Mouse (Mus musculus) gastrocnemius, adult 18-20 months (tissue): ENCODE data around the gene Zfp106. TPM values are rescaled to one million over a fixed set of nuclear protein-coding genes. Genes with fewer than 3 reads are reported as not detected.

Experiments used
- DNase-seq: peaks from one replicate; pipeline ENCODE4 v3.0.0; 2021; ENCODE audit warnings: low spot score
- total RNA-seq, 2 experiments: library from RNA; stranded (reverse); gene quantifications; 2 replicates each; pipeline ENCODE4 v1.2.3; 2021

Zfp106 gene
- total RNA-seq, 2 experiments from 2014 or later, result 690 to 739 TPM

- DNase-seq, result peak; percentile 62
These were observed 85.0 kb downstream of the Zfp106 start for GRCm38 (mm10) chr2:120478600-120478999.

DNA sequence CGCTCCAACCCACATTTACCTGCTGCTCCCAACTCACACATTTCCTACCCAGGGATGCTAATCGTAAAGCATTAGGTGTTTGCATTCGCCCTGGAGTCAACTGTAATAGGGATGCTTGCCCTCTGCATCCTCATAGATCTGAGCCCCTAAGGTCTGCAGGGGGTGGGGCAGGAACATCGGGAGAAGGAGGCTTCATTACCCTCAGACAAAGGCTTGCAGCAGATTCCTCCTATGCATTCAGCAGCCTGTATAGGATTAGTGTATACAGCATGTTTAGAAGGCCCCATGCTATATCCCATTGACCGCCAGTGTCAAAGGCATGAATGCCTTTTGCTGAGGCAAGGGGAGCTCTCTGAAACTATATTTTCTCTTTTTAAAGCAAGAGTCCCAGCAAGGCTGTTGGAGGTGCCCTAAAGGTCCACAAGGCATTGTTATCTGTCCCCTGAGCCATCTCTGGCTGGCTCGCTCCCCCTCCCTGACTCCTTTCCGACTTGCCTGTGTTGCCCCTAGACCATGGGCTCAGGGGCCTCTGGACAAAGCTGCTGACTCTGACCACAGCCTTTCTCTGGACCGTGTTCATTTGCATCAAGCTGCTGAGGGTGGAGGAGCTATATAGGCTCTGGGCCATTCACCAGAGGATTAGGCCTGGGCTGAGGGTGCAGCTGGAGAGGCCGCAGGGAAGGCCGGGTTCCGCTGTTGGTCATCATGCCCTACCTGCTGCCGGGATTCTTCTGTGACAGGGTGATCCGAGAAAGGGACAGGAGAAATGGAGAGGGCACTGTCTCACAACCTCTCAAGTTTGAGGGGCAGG is 87.2 kb downstream of the Zfp106 start:
- no peak for DNase-seq

DNA sequence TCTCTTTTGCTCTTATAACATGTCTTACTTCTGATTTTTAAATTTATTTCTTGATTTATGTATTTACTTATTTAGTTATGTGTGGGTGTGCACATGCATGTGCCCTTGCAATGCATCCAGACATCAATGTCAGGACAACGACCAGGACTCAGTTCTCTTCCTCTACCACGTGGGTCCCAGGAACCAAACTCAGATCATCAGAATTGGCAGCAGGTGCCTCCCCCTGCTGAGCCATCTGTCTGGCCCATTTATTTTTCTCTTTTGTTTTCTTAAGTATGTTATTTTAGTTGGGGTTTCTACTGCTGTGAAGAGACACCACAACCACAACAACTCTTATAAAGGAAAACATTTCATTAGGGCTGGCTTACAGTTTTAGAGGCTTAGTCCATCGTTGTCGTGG is 92.8 kb downstream of the Zfp106 start:
- DNase-seq, result no peak

- no peak for DNase-seq
These were observed 93.9 kb downstream of the Zfp106 start for GRCm38 (mm10) chr2:120469715-120470114.

- DNase-seq, result no peak
These were observed 94.4 kb downstream of the Zfp106 start for GRCm38 (mm10) chr2:120469220-120469619.

- no peak for DNase-seq
These were observed 95.6 kb downstream of the Zfp106 start for GRCm38 (mm10) chr2:120468011-120468410.

- DNase-seq, result no peak
These were observed 98.3 kb downstream of the Zfp106 start for GRCm38 (mm10) chr2:120465397-120465785.

GRCm38 (mm10) chr2:120464732-120465396 is 98.8 kb downstream of the Zfp106 start:
- no peak for DNase-seq

GRCm38 (mm10) chr2:120464091-120464490 is 99.6 kb downstream of the Zfp106 start:
- DNase-seq, result peak; percentile 74

DNA sequence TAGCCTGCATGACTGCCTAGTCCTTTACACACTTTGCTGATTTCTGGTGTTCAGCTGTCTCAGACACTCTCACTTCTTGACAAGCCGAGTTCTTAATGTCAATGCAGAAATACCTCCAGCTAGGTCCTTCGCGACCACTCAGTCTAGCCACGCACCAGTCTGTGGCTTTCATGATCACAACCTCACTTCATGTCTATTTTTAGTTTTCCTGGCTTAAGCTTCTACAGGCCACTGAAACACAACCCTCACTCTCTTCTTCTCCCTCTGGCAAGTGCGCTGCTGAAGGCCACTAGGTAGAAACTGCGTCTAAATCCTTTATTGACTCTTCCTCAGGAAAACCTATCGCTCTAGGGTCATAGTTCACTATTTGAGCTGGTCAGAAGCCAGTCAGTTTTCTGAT is 100.3 kb downstream of the Zfp106 start:
- no peak for DNase-seq

DNA sequence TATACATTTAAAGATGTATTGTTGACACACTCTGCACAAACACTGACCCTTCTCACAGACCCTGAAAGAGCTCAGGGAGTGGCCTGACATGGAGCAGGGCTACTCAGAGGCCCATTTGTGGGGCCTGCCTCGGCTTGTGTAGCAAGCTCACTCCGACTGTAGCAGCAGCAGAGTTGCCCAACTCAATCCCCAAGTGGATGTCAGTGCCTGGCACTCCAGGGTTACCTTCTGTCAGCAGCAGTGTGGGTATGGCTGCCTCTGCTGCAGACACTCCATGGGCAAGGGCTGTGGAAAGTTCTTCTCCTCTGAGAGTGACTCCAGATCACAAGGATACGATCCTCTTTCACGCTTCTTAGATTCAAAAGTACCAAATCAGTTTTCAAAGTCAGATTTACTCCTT is 103.4 kb downstream of the Zfp106 start:
- peak; percentile 44 for DNase-seq

Other genes starting within 250 kb of the Zfp106 start
- gene Pla2g4f, start 249.7 kb downstream of the Zfp106 start, total RNA-seq, result not detected
- gene Vps39, start 210.7 kb downstream of the Zfp106 start, total RNA-seq, result 10 to 100 TPM; 18.5 to 23.3 TPM
- 10 to 100 TPM; 30.2 to 36.5 TPM for gene Ganc, start 159.9 kb downstream of the Zfp106 start, total RNA-seq
- 10 to 100 TPM; 33.6 to 35.1 TPM for gene Tmem87a, start 159.7 kb downstream of the Zfp106 start, total RNA-seq
- 100 to 1,000 TPM; 126 to 135 TPM for gene Capn3, start 107.8 kb downstream of the Zfp106 start, total RNA-seq
- 10 to 100 TPM; 46.6 to 47.3 TPM for gene Snap23, start 3.8 kb upstream of the Zfp106 start, total RNA-seq
- 1 to 10 TPM; 6.6 to 6.7 TPM for gene Haus2, start 45.5 kb upstream of the Zfp106 start, total RNA-seq
- 10 to 100 TPM; 12.6 to 12.9 TPM for gene Lrrc57, start 45.7 kb upstream of the Zfp106 start, total RNA-seq
- 1 to 10 TPM; 1.8 to 2.3 TPM for gene Stard9, start 65.3 kb upstream of the Zfp106 start, total RNA-seq